Mouse (Mus musculus): ENCODE data around the gene A4gnt. TPM values are rescaled to one million over a fixed set of nuclear protein-coding genes. Genes with fewer than 3 reads are reported as not detected.

The A4gnt gene
- polyA plus RNA-seq, 1 experiment from 2014 or later: 0.07 TPM

Other genes starting within 250 kb of the A4gnt start
- 9.9 and 11.8 TPM in 2 replicates for gene Mras, start 175.1 kb upstream of the A4gnt start, polyA plus RNA-seq (2014; fragmentation: Nextera tagmentation; extraction: Ambion mirVana)
- gene Nme9, start 161.0 kb upstream of the A4gnt start, polyA plus RNA-seq (2014; fragmentation: Nextera tagmentation; extraction: Ambion mirVana): not detected in 2 replicates
- gene Armc8, start 43.6 kb upstream of the A4gnt start, polyA plus RNA-seq (2014; fragmentation: Nextera tagmentation; extraction: Ambion mirVana): 20.1 and 28.0 TPM in 2 replicates
- gene Dbr1, start 36.7 kb upstream of the A4gnt start, polyA plus RNA-seq (2014; fragmentation: Nextera tagmentation; extraction: Ambion mirVana): 24.7 and 28.6 TPM in 2 replicates
- 10.7 and 23.0 TPM in 2 replicates for gene Dzip1l, start 17.0 kb downstream of the A4gnt start, polyA plus RNA-seq (2014; fragmentation: Nextera tagmentation; extraction: Ambion mirVana)
- not detected in 2 replicates for gene Cldn18, start 104.8 kb downstream of the A4gnt start, polyA plus RNA-seq (2014; fragmentation: Nextera tagmentation; extraction: Ambion mirVana)

Measured in kidney, embryonic 14.5 days (tissue).